Mouse (Mus musculus): ENCODE data around the gene Hoxa9. TPM values are rescaled to one million over a fixed set of nuclear protein-coding genes. Genes with fewer than 3 reads are reported as not detected.
A peak's percentile ranks its signal among the peaks of the same experiment; 100 is the strongest.

Hoxa9 gene
- polyA plus RNA-seq, 1 experiment from 2014 or later = 0.33 TPM

GRCm38 (mm10) chr6:52248638-52249414 is 17.9 kb upstream of the Hoxa9 start:
- Histone ChIP-seq H3K36me3 (ENCODE audit: control insufficient read depth, insufficient read depth, low read length) (no peaks in the 10 kb centered on the region), H3K4me3 (ENCODE audit: low read depth, low read length) (no peak overlapping the region), H3K9me3 (ENCODE audit: control insufficient read depth, low read length) (no peaks in the 10 kb centered on the region), H3K4me1 (ENCODE audit: control insufficient read depth, insufficient read depth, low read length) (no peaks in the 10 kb centered on the region), H3K9ac (ENCODE audit: low read depth, low read length) (no peak overlapping the region), H3K27me3 (replicated peaks; ENCODE audit: control insufficient read depth, insufficient read depth, low read length) (peaks cover 99% of the 10 kb centered on the region), H3K4me2 (ENCODE audit: low read depth, low read length) (no peak overlapping the region), H3K27ac (replicated peaks; ENCODE audit: low read depth, low read length) (no peak overlapping the region)
- ATAC-seq (ENCODE audit: low read depth) = no peak
- WGBS = 3% methylated on average over 27 of the region's 27 CpGs
- DNase-seq (ENCODE audit: low spot score) = no peak

GRCm38 (mm10) chr6:52247766-52248637 is 17.1 kb upstream of the Hoxa9 start:
- H3K4me2 ChIP-seq (ENCODE audit: low read depth, low read length) = no peak overlapping the region
- no peaks in the 10 kb centered on the region for H3K9me3 ChIP-seq (ENCODE audit: control insufficient read depth, low read length)
- H3K4me3 ChIP-seq (ENCODE audit: low read depth, low read length) = no peak overlapping the region
- H3K27ac ChIP-seq (replicated peaks; ENCODE audit: low read depth, low read length) = no peak overlapping the region
- DNase-seq (ENCODE audit: low spot score) (no peak), ATAC-seq (ENCODE audit: low read depth) (no peak)
- no peak overlapping the region for H3K9ac ChIP-seq (ENCODE audit: low read depth, low read length)
- H3K36me3 ChIP-seq (ENCODE audit: control insufficient read depth, insufficient read depth, low read length) = no peaks in the 10 kb centered on the region
- WGBS = 3% methylated on average over 23 of the region's 23 CpGs
- H3K4me1 ChIP-seq (ENCODE audit: control insufficient read depth, insufficient read depth, low read length) = no peaks in the 10 kb centered on the region
- peaks cover 99% of the 10 kb centered on the region for H3K27me3 ChIP-seq (replicated peaks; ENCODE audit: control insufficient read depth, insufficient read depth, low read length)

- Histone ChIP-seq H3K9ac (ENCODE audit: low read depth, low read length) (no peak overlapping the region), H3K9me3 (ENCODE audit: control insufficient read depth, low read length) (no peaks in the 10 kb centered on the region), H3K27ac (replicated peaks; ENCODE audit: low read depth, low read length) (no peak overlapping the region), H3K4me1 (ENCODE audit: control insufficient read depth, insufficient read depth, low read length) (no peaks in the 10 kb centered on the region), H3K36me3 (ENCODE audit: control insufficient read depth, insufficient read depth, low read length) (no peaks in the 10 kb centered on the region), H3K27me3 (replicated peaks; ENCODE audit: control insufficient read depth, insufficient read depth, low read length) (peaks cover 99% of the 10 kb centered on the region), H3K4me2 (ENCODE audit: low read depth, low read length) (no peak overlapping the region), H3K4me3 (ENCODE audit: low read depth, low read length) (no peak overlapping the region)
- WGBS = 2% methylated on average over 3 of the region's 3 CpGs
- ATAC-seq (ENCODE audit: low read depth) = no peak
- no peak for DNase-seq (ENCODE audit: low spot score)
Observed at GRCm38 (mm10) chr6:52246916-52247315, 16.0 kb upstream of the Hoxa9 start.

GRCm38 (mm10) chr6:52246403-52246803 is 15.5 kb upstream of the Hoxa9 start:
- WGBS = under 1% methylated on average over 26 of the region's 26 CpGs
- DNase-seq (ENCODE audit: low spot score) (no peak), ATAC-seq (ENCODE audit: low read depth) (no peak)
- H3K4me2 ChIP-seq (ENCODE audit: low read depth, low read length) = no peak overlapping the region
- no peaks in the 10 kb centered on the region for H3K4me1 ChIP-seq (ENCODE audit: control insufficient read depth, insufficient read depth, low read length)
- H3K27me3 ChIP-seq (replicated peaks; ENCODE audit: control insufficient read depth, insufficient read depth, low read length) = peaks cover 99% of the 10 kb centered on the region
- no peaks in the 10 kb centered on the region for H3K9me3 ChIP-seq (ENCODE audit: control insufficient read depth, low read length)
- no peak overlapping the region for H3K9ac ChIP-seq (ENCODE audit: low read depth, low read length)
- 0 out of 2 replicates have a peak overlapping the region, but pooled peaks have one; percentile 0 for H3K4me3 ChIP-seq (ENCODE audit: low read depth, low read length)
- H3K27ac ChIP-seq (replicated peaks; ENCODE audit: low read depth, low read length) = no peak overlapping the region
- H3K36me3 ChIP-seq (ENCODE audit: control insufficient read depth, insufficient read depth, low read length) = no peaks in the 10 kb centered on the region

- Histone ChIP-seq H3K36me3 (ENCODE audit: control insufficient read depth, insufficient read depth, low read length) (no peaks in the 10 kb centered on the region), H3K4me1 (ENCODE audit: control insufficient read depth, insufficient read depth, low read length) (no peaks in the 10 kb centered on the region), H3K4me3 (ENCODE audit: low read depth, low read length) (peak within 1 kb of the TSS; percentile 5; the same call in 1 of the 2 replicates), H3K27ac (replicated peaks; ENCODE audit: low read depth, low read length) (no peak within 1 kb of the TSS), H3K9ac (ENCODE audit: low read depth, low read length) (no peak within 1 kb of the TSS), H3K4me2 (ENCODE audit: low read depth, low read length) (0 out of 2 replicates have a peak within 1 kb of the TSS, but pooled peaks have one; percentile 6), H3K27me3 (replicated peaks; ENCODE audit: control insufficient read depth, insufficient read depth, low read length) (peaks cover 99% of the 10 kb centered on the region), H3K9me3 (ENCODE audit: control insufficient read depth, low read length) (no peaks in the 10 kb centered on the region)
- ATAC-seq (ENCODE audit: low read depth) (no peak), DNase-seq (ENCODE audit: low spot score) (no peak)
- under 1% methylated on average over 20 of the region's 20 CpGs for WGBS
Observed at GRCm38 (mm10) chr6:52245757-52246142, 14.9 kb upstream of the Hoxa9 start, which contains the start of gene Hoxa11. Gene Hoxa11, minus strand, starts transcription at chr6:52245810.

- ATAC-seq (ENCODE audit: low read depth) (no peak), DNase-seq (ENCODE audit: low spot score) (no peak)
- H3K36me3 ChIP-seq (ENCODE audit: control insufficient read depth, insufficient read depth, low read length) = no peaks in the 10 kb centered on the region
- no peak overlapping the region for H3K9ac ChIP-seq (ENCODE audit: low read depth, low read length)
- no peaks in the 10 kb centered on the region for H3K9me3 ChIP-seq (ENCODE audit: control insufficient read depth, low read length)
- H3K27me3 ChIP-seq (replicated peaks; ENCODE audit: control insufficient read depth, insufficient read depth, low read length) = peaks cover 100% of the 10 kb centered on the region
- peak overlapping the region; percentile 5; the same call in 1 of the 2 replicates for H3K4me3 ChIP-seq (ENCODE audit: low read depth, low read length)
- no peak overlapping the region for H3K27ac ChIP-seq (replicated peaks; ENCODE audit: low read depth, low read length)
- 0 out of 2 replicates have a peak overlapping the region, but pooled peaks have one; percentile 6 for H3K4me2 ChIP-seq (ENCODE audit: low read depth, low read length)
- WGBS = under 1% methylated on average over 58 of the region's 71 CpGs
- H3K4me1 ChIP-seq (ENCODE audit: control insufficient read depth, insufficient read depth, low read length) = no peaks in the 10 kb centered on the region
Observed at GRCm38 (mm10) chr6:52245040-52245756, 14.3 kb upstream of the Hoxa9 start.

- Histone ChIP-seq H3K4me2 (ENCODE audit: low read depth, low read length) (no peak overlapping the region), H3K9ac (ENCODE audit: low read depth, low read length) (no peak overlapping the region), H3K4me3 (ENCODE audit: low read depth, low read length) (peak overlapping the region; percentile 5; the same call in 1 of the 2 replicates), H3K4me1 (ENCODE audit: control insufficient read depth, insufficient read depth, low read length) (no peaks in the 10 kb centered on the region), H3K36me3 (ENCODE audit: control insufficient read depth, insufficient read depth, low read length) (no peaks in the 10 kb centered on the region), H3K9me3 (ENCODE audit: control insufficient read depth, low read length) (no peaks in the 10 kb centered on the region), H3K27me3 (replicated peaks; ENCODE audit: control insufficient read depth, insufficient read depth, low read length) (peaks cover 100% of the 10 kb centered on the region), H3K27ac (replicated peaks; ENCODE audit: low read depth, low read length) (no peak overlapping the region)
- DNase-seq (ENCODE audit: low spot score) (no peak), ATAC-seq (ENCODE audit: low read depth) (no peak)
- WGBS = under 1% methylated on average over 23 of the region's 23 CpGs
Observed at GRCm38 (mm10) chr6:52244471-52245039, 13.7 kb upstream of the Hoxa9 start.

GRCm38 (mm10) chr6:52243681-52244121 is 12.8 kb upstream of the Hoxa9 start:
- H3K4me1 ChIP-seq (ENCODE audit: control insufficient read depth, insufficient read depth, low read length) = no peaks in the 10 kb centered on the region

More at GRCm38 (mm10) chr6:52243681-52244121, 12.8 kb upstream of the Hoxa9 start:
- no peak overlapping the region for H3K9ac ChIP-seq (ENCODE audit: low read depth, low read length)
- ATAC-seq (ENCODE audit: low read depth) = no peak
- WGBS = under 1% methylated on average over 12 of the region's 12 CpGs
- H3K9me3 ChIP-seq (ENCODE audit: control insufficient read depth, low read length) = no peaks in the 10 kb centered on the region
- peaks cover 98% of the 10 kb centered on the region for H3K27me3 ChIP-seq (replicated peaks; ENCODE audit: control insufficient read depth, insufficient read depth, low read length)
- no peak overlapping the region for H3K27ac ChIP-seq (replicated peaks; ENCODE audit: low read depth, low read length)
- H3K36me3 ChIP-seq (ENCODE audit: control insufficient read depth, insufficient read depth, low read length) = no peaks in the 10 kb centered on the region
- H3K4me2 ChIP-seq (ENCODE audit: low read depth, low read length) = no peak overlapping the region
- no peak overlapping the region for H3K4me3 ChIP-seq (ENCODE audit: low read depth, low read length)
- DNase-seq (ENCODE audit: low spot score) = no peak
